Mouse (Mus musculus): ENCODE data around the gene Tatdn2.
A peak's percentile ranks its signal among the peaks of the same experiment; 100 is the strongest.
"Not testable (repeated sequence)": the region's sequence is repeated elsewhere in the genome, so short reads cannot be mapped to it uniquely, and the experiment has no call there.

The Tatdn2 gene

DNA sequence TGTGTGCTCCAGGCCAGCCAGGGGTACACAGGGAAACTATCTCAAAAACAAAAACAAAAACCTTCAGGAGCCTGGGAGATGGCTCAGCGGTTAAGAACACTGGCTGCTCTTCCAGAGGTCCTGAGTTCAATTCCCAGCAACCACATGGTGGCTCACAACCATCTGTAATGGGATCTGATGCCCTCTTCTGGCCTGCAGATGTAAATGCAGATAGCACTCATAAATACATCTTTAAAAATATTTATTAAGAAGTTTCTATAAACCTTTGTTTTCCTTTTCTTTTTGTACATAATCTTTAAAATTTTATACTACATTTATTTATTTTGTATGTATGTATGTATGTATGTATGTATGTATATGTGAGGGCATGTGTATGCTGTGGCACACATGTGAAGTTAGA, 24.8 kb upstream of the Tatdn2 start:
- DNase-seq (ENCODE audit: low spot score), result not testable (repeated sequence)

DNA sequence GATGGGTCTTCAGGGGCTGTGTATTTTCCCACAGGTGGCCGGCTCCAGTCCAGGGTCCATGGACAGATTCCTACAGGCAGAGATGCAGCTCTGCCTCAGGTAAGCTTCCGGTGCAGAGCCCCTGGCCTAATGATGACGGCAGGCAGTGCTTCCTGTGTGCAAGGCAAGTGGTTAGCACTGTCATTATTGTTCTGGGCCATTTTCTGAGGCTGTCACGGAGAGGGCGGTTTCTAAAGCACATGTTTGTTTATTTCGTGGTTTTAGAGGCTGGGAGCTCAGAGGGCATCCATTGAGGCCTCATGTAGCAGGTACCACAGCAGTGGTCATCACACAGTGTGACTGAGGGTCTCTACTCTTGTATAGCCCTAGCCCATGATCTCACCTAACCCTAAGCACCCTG, 23.9 kb upstream of the Tatdn2 start:
- DNase-seq (ENCODE audit: low spot score), result no peak

DNA sequence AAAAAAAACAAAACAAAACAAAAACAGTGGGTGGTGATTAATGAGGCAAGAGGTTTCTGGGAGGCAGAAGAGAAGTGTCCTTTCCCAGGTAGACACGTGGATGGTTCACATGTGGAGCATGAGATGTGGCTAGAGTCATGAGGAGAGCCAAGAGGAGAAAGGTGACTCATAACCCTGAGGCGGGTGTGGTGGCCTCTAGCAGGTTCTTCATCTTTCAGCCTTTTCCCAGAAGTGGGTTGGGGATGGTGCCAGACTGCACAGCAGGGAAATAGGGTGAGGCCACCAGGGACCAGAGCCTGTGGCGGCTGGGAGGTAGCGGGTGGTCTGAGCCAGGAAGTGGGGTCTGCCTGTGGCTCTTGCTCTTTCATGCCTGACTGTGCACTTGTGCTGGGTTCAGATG, 21.6 kb upstream of the Tatdn2 start:
- no peak for DNase-seq (ENCODE audit: low spot score)

DNA sequence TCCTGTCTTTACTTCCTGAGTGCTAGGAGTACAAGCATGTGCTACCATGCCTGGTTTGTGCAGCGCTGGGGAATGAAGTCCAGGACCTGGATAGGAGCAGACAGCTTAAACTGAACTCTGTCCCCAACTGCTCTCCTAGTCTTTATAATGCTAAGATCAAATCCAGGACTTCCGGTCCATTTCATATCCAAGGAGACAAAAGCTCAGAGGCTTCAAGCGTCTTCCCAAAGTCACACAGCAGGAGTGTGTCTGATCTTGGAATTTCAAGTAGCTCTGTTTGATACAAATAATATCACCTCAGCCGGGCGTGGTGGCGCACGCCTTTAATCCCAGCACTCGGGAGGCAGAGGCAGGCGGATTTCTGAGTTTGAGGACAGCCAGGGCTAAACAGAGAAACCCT, 20.9 kb upstream of the Tatdn2 start:
- no peak for DNase-seq (ENCODE audit: low spot score)

DNA sequence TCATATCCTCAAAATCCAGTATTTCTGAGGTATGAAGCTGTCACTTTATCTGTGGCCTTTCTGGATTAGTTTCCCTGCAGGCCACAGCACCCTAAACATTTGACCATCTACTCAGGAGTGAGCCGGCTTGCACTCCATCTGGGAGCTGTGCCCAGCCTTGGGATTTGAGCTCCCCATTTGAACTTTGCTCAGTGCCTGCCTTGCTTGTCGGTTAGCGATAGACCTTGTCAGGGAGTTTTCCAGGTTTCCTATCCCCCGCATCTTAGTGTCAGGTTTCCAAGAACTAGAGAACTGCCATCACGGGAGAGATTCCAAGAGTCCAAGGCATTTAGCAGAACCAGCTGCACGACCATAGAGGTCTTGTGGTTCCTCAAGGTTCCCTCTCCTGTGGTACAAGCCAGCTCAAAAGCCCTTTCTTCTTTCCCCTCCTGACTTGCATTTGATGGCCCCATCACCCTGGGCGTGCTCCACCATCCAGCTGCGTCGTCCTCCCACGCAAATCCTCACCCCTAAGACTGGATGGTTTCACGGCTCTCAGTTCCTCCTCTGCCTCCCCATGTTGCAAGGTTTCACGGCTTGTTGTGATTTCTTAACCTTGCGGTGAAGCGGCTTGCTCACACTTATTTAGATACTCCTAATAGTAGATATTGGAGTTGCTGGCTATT, 19.6 kb upstream of the Tatdn2 start:
- DNase-seq (ENCODE audit: low spot score), result no peak

DNA sequence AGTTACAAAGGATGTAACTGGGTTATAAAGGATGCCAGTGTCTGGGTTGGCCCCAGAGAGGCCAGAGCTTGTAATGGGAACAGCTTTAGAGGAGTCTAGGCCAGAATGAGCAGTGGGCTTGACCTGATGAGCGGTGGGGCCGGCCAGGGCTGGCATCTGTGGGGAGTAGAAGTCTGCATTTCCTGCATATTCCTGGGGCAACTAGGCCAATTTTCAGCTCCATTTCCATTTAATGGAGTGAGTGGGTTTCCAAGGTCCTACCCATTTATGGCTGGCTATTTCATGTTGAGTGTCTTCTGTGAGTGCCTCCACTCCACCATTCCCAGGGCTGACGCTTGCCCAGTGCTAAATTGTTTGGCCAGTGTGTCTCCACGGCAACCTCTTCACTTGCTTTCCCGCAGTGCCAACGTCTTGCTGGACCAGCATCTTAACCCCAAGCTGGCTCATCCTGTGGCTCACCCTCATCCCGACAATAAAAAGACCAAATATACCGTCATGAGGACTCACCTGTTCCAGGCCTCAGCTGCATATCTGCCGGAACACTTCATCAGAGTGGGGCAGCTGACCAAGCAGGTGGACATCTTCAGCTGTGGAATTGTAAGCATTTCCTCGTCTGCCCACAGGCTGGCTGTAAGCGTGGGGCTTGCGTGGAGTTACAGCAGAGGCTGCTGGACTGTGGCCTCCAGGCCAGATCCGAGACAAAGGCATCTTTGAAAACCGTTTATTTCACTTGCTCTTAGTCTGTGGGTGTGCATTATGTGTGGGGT, 18.4 kb upstream of the Tatdn2 start:
- DNase-seq (ENCODE audit: low spot score), result no peak

DNA sequence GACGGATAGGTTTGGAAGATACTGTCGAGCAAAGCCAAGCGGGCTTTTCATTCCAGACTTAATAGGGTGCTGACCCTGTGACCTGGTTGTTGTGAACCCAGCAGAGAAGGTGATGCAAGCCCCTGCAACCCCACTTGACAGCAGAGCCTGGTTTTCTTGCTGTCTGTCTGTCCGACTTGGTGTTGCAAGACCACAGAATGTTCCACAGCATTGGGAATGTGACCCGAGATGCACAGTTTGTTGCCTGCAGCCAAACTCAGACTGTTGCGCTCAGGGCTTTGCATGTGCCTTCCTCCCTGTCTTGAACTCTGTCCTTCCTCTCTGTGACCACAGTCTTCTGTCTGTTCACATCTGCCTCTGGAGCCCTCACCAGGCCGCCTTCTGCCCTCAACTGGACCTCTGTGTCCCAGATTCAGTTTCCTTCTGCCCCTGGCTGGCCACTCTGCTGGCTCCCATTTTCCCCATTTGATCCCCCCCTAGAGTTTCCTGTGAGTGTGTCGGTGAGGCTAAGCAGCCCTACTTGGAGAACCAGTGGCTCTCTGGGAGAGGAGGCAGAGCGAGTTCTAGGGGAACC, 16.8 kb upstream of the Tatdn2 start:
- DNase-seq (ENCODE audit: low spot score), result no peak

DNA sequence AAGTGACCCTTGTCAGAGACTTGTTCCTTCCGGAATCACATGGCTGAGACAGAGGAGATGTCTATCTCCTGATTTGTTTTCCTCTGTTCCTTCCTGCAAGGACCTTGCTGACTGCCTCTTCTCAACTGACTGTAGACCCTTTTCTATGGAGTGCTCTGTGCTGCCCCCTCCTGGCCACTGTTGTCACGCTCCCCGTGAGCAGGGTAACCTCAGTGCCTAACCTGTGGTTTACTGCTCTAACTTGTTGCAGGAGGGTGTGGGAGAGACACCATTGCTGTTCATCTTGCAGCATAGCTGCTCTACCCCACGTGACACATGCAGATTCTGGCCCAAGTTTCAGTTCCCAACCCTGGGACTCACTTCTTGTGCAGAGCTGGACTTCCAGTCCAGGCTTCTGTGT, 15.6 kb upstream of the Tatdn2 start:
- peak; percentile 64 for DNase-seq (ENCODE audit: low spot score)

- no peak for DNase-seq (ENCODE audit: low spot score)
Observed at GRCm38 (mm10) chr6:113683081-113683825, 13.6 kb upstream of the Tatdn2 start.

GRCm38 (mm10) chr6:113686551-113687125, 10.2 kb upstream of the Tatdn2 start:
- DNase-seq (ENCODE audit: low spot score), result no peak

DNA sequence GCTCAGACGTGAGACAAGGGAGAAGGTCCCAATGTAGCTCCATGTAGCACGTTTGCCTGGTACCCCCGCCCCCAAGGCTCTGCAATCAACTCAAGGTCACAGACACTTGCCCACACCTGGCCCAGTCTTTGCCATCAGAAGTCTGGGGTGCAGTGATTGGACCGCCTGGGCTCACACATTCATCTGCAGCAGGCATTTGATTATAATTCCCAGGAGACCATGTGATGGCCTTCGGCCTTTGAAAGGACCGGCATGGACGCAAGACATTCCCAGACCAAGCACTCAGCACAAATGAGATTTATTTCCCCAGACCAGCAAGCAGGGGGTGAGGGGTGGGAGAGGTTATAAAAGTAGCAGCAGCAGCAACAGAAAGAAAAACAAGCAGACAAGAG, 6.8 kb upstream of the Tatdn2 start:
- DNase-seq (ENCODE audit: low spot score), result no peak

DNA sequence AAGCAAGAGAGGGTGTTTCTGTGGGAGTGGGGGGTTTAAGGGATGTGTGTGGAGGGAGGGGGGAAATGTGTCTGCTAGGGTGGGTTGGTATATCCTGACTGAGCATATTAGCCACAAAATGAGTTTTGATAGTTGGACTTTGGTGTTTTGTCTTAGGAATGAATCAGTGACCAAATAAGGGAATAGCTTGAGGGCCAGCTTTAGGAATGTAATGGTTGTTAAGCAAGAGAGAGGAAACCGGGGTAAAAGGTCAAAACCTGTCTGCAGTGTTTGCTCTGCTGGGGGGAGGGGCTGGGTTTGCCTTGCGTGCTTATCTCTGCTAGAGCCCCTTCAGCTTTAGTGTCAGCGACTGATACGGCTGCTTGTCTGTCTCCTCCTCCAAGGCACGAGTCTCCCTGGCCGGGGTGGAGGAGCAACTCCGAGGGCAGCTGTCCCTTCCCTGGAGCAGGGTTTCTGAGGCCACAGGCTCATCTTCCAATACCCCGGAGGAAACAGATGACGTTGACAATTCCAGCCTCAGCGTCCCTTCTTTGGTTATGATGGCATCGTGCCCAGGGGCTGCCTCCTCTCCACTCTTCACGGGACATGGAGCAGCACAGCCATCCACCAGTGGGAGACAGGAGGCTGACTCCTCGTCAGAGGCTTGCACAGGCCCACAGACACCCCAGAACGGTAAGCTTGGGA, 6.3 kb upstream of the Tatdn2 start:
- DNase-seq (ENCODE audit: low spot score), result no peak

DNA sequence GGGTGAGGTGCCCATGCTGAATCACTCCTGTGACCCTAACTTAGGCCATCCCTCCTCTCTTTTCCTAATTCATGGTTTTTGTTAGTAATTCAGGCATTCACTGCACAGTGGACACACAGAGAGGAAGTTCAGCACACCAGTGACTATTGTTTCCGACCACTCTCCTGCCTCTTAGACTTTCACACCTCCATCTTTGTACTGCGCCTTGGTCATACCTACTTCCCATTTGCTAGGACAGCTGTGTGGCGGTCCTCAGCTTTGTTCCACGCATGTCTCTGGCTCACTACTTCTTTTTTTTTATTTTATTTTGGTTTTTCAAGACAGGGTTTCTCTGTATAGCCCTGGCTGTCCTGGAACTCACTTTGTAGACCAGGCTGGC, 5.8 kb upstream of the Tatdn2 start:
- no peak for DNase-seq (ENCODE audit: low spot score)

DNA sequence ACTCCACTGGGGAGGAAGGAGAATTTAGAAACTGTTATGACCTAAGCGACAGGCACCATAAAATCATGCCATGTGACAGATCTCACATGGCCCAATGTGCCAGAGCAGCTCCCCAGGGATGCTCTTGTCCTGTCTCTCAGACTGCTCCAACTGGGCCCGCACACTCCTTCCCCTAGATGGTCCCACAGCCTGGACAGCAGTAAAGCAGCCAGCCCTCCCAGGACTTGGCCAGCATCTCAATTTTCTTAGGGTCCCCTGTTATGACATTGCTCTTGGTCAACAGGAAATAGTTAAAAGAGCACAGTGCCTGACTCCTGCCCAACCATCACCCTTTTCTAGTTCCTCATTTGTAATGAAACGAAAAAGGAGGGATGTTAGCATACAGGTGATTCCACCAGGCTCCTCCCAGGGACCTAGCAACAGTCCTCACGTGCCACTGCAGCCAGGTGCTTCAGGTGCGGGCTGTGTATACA, 4.2 kb upstream of the Tatdn2 start:
- no peak for DNase-seq (ENCODE audit: low spot score)

DNA sequence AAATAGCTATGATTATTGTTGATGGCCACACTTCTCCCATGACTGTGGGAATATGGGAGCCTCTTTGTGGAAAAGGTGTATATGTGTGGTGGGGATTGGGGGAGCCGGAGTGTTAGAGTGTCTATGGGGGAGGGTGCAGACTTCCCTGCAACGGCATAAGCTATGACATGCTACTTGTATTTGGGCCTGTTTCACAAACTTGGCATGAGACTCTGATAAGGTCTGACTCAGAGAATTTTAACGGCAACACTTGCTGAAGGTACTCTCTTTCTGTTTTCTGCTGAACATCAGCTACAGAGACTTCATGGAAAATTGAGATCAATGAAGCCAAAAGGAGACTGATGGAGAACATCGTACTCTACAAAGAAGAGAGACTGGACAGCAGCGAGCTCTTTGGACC, 3.5 kb upstream of the Tatdn2 start:
- DNase-seq (ENCODE audit: low spot score), result no peak

DNA sequence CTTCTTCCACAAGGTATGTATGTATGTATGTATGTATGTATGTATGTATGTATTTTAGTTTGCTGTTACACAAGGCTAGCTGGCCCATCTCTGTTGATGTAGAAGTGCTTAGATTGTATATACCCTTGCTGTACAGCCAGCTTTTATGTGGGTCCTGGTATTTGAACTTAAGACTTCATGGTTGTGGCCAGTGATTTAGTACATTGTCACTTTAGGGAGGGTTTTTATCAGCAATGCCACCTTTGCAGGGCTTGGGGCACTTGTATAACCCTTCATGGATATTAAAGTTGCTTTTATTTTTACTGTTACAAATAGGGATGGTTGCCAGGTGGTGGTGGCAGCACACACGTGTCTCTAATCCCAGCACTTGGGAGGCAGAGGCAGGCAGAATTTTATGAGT, 1.6 kb upstream of the Tatdn2 start:
- no peak for DNase-seq (ENCODE audit: low spot score)

DNA sequence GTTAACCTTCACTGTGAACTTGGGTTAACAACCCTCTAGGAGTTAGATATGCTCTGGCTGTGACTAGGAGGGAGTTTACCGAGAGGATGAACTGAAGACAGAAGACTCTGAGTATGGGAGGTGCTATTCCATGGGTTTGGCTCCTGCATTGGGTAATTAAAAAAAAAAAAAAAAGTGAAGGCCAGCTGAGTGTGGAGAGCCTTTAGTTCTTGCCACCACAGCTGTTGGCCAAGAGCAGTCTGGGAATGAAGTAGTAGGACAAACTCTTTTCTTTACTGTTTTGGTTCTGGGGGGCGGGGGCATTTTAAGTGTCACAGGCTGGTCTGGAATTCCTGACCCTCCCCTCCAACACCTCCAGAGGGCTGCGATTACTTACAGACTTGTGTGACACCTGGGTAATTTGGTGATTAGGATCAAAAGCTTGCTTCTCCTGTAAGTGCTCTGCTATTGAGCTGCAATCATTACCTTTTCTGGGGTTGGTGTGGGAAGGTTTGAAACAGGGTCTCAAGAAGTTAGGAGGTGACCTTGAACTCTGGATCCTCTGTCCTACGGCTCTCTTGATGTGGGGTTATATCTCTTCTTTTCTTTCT, 989 bp upstream of the Tatdn2 start:
- no peak for DNase-seq (ENCODE audit: low spot score)

- no peak for DNase-seq (ENCODE audit: low spot score)
Observed at GRCm38 (mm10) chr6:113697222-113698205, 664 bp downstream of the Tatdn2 start.

GRCm38 (mm10) chr6:113712718-113713117, 15.9 kb downstream of the Tatdn2 start:
- no peak for DNase-seq (ENCODE audit: low spot score)

- not testable (repeated sequence) for DNase-seq (ENCODE audit: low spot score)
Observed at GRCm38 (mm10) chr6:113713389-113713788, 16.5 kb downstream of the Tatdn2 start.
